8 mouse cellular contexts compared by ENCODE assay signal in genomic region chr7:3644672-3645487, GRCm38 (mm10). TPM values are rescaled to one million over a fixed set of nuclear protein-coding genes. Genes with fewer than 3 reads are reported as not detected.
DNase-seq lines count a peak whose midpoint lies in the region; ATAC-seq and TF ChIP-seq lines count a peak whose summit lies in the region.

Gene Cnot3 (plus strand): TSS chr7:3645268.

- peaks cover 56% of the 10 kb centered on the region for H3K4me1 ChIP-seq in G1E (ENCODE audit: insufficient read depth, low read depth, low read length)
- H3K4me1 ChIP-seq in forebrain, embryonic 16.5 days (replicated peaks; ENCODE audit: control insufficient read depth, insufficient read depth, low read length) = peaks cover 37% of the 10 kb centered on the region
- H3K4me1 ChIP-seq in lung, embryonic 14.5 days (ENCODE audit: insufficient read depth) = peaks cover 15% of the 10 kb centered on the region
- peaks cover 9% of the 10 kb centered on the region for H3K4me1 ChIP-seq in olfactory bulb, adult 2 months (ENCODE audit: control insufficient read depth, insufficient read depth, low read length)
- H3K4me1 ChIP-seq in thymus, adult 2 months (replicated peaks; ENCODE audit: control insufficient read depth, insufficient read depth, low read length) = peaks cover 18% of the 10 kb centered on the region

- peak; percentile 90 for ATAC-seq in G1E (ENCODE audit: extremely low read depth, insufficient number of reproducible peaks, low FRiP score, poor library complexity, severe bottlenecking)
- peak; percentile 97 for ATAC-seq in forebrain, embryonic 16.5 days
- ATAC-seq in lung, embryonic 14.5 days (ENCODE audit: insufficient read depth) = peak; percentile 98

- H3K27me3 ChIP-seq in G1E (ENCODE audit: insufficient read depth, low read length) = no peaks in the 10 kb centered on the region
- no peaks in the 10 kb centered on the region for H3K27me3 ChIP-seq in forebrain, embryonic 16.5 days (replicated peaks; ENCODE audit: control insufficient read depth, insufficient read depth, low read length)
- H3K27me3 ChIP-seq in lung, embryonic 14.5 days (ENCODE audit: insufficient read depth, low read length) = no peaks in the 10 kb centered on the region
- H3K27me3 ChIP-seq in thymus, adult 2 months (ENCODE audit: control insufficient read depth, insufficient read depth, low read length) = no peaks in the 10 kb centered on the region

- 0% methylated on average over 48 of the region's 58 CpGs for WGBS in forebrain, embryonic 16.5 days
- WGBS in lung, embryonic 14.5 days = 1% methylated on average over 53 of the region's 58 CpGs
- WGBS in olfactory bulb, adult 2 months = under 1% methylated on average over 56 of the region's 58 CpGs
- WGBS in thymus, adult 2 months = under 1% methylated on average over 58 of the region's 58 CpGs

- DNase-seq in G1E (ENCODE audit: low spot score) = peak; percentile 94
- DNase-seq in cerebellum, adult 18-20 months = peak; percentile 96 to 99
- peak; percentile 94 to 95 for DNase-seq in heart, postnatal 36 days
- DNase-seq in layer of hippocampus, adult 2 months (ENCODE audit: low spot score in 2 of 2) = peak; percentile 97 to 100
- DNase-seq in lung, embryonic 14.5 days = peak; percentile 99
- DNase-seq in thymus, adult 2 months = peak; percentile 96

- peaks cover 69% of the 10 kb centered on the region for H3K36me3 ChIP-seq in G1E (replicated peaks)
- H3K36me3 ChIP-seq in forebrain, embryonic 16.5 days (ENCODE audit: control insufficient read depth, insufficient read depth) = peaks cover 9% of the 10 kb centered on the region
- peaks cover 31% of the 10 kb centered on the region for H3K36me3 ChIP-seq in lung, embryonic 14.5 days (ENCODE audit: insufficient read depth)
- peaks cover 3% of the 10 kb centered on the region; the same call in 1 of the 2 replicates for H3K36me3 ChIP-seq in thymus, adult 2 months (ENCODE audit: control insufficient read depth, insufficient read depth, low read length)

- TF ChIP-seq CTCF in G1E (IDR thresholded peaks at IDR 0.05; ENCODE audit: low read depth, low read length) = no peak
- no peak for TF ChIP-seq CTCF in layer of hippocampus, adult 2 months (conservative IDR thresholded peaks at IDR 0.05)
- no peak for TF ChIP-seq CTCF in lung, embryonic 14.5 days (IDR thresholded peaks at IDR 0.05; ENCODE audit: low read depth)
- TF ChIP-seq CTCF in olfactory bulb, adult 2 months (IDR thresholded peaks at IDR 0.05; ENCODE audit: insufficient read depth, low read depth, low read length) = no peak
- peak; percentile 20; the same call in 1 of the 2 replicates for TF ChIP-seq CTCF in thymus, adult 2 months (IDR thresholded peaks at IDR 0.05; ENCODE audit: borderline replicate concordance, control insufficient read depth, extremely low read depth, insufficient read depth, low read length, poor library complexity)

- peak within 1 kb of the TSS; percentile 97 for H3K27ac ChIP-seq in forebrain, embryonic 16.5 days (ENCODE audit: low read length)
- H3K27ac ChIP-seq in layer of hippocampus, adult 2 months = peak within 1 kb of the TSS; percentile 98
- peak within 1 kb of the TSS; percentile 99 for H3K27ac ChIP-seq in lung, embryonic 14.5 days (ENCODE audit: low read depth)
- peak within 1 kb of the TSS; percentile 89 for H3K27ac ChIP-seq in olfactory bulb, adult 2 months (ENCODE audit: insufficient read depth, low read depth, low read length)
- H3K27ac ChIP-seq in thymus, adult 2 months (ENCODE audit: control insufficient read depth, insufficient read depth, low read length) = peak within 1 kb of the TSS; percentile 86

- peak within 1 kb of the TSS; percentile 88 for H3K4me2 ChIP-seq in forebrain, embryonic 16.5 days (ENCODE audit: low read length)
- H3K4me2 ChIP-seq in lung, embryonic 14.5 days = peak within 1 kb of the TSS; percentile 83

- H3K9me3 ChIP-seq in G1E (replicated peaks) = no peaks in the 10 kb centered on the region
- no peaks in the 10 kb centered on the region for H3K9me3 ChIP-seq in forebrain, embryonic 16.5 days (ENCODE audit: control insufficient read depth, low read length)
- no peaks in the 10 kb centered on the region for H3K9me3 ChIP-seq in lung, embryonic 14.5 days (ENCODE audit: low read depth, low read length)

- H3K4me3 ChIP-seq in G1E (ENCODE audit: low read depth, low read length) = peak within 1 kb of the TSS; percentile 86
- H3K4me3 ChIP-seq in forebrain, embryonic 16.5 days (replicated peaks; ENCODE audit: low read length) = peak within 1 kb of the TSS; percentile 71
- peak within 1 kb of the TSS; percentile 95 for H3K4me3 ChIP-seq in layer of hippocampus, adult 2 months
- H3K4me3 ChIP-seq in lung, embryonic 14.5 days (ENCODE audit: low read depth, low read length) = peak within 1 kb of the TSS; percentile 99
- H3K4me3 ChIP-seq in olfactory bulb, adult 2 months (ENCODE audit: insufficient read depth, low read depth, low read length) = peak within 1 kb of the TSS; percentile 89
- peak within 1 kb of the TSS; percentile 92 for H3K4me3 ChIP-seq in thymus, adult 2 months (ENCODE audit: control insufficient read depth, insufficient read depth, low read length)

- H3K9ac ChIP-seq in forebrain, embryonic 16.5 days (replicated peaks; ENCODE audit: low read depth, low read length) = peak within 1 kb of the TSS; percentile 80
- peak within 1 kb of the TSS; percentile 99 for H3K9ac ChIP-seq in lung, embryonic 14.5 days

- TF ChIP-seq POLR2A in olfactory bulb, adult 2 months (IDR thresholded peaks at IDR 0.05; ENCODE audit: insufficient read depth, low read depth, low read length) = peak; percentile 80; the same call in 1 of the 2 replicates
- TF ChIP-seq POLR2A in thymus, adult 2 months (IDR thresholded peaks at IDR 0.05; ENCODE audit: control insufficient read depth, extremely low read depth, insufficient read depth, low read length, poor library complexity) = peak; percentile 84

- intact Hi-C loops in heart, postnatal 36 days (cut with DNase I) = loop anchor here (5.0 kb wide), 1 partner anchor 47 kb away; the partner anchor contains the start of genes Mboat7 and Tsen34

RNA-seq across cellular contexts. Expression of gene Cnot3, which starts in this region (rescaled TPM):
- total RNA-seq in G1E (2014; fragmentation: Nextera tagmentation) (245 and 285 TPM in 2 replicates), G1E (2017) (13.9 and 20.7 TPM in 2 replicates)
- polyA plus RNA-seq in G1E (2012) = 506 and 556 TPM in 2 replicates
- polyA plus RNA-seq in forebrain, embryonic 16.5 days (2015; fragmentation: Nextera tagmentation; extraction: Ambion mirVana) = 42.1 and 47.3 TPM in 2 replicates
- 10 to 100 TPM; 22.5 to 27.6 TPM for total RNA-seq in heart, postnatal 36 days (2021)
- 10 to 100 TPM; 67.9 to 71.5 TPM for total RNA-seq in layer of hippocampus, adult 2 months (2021)
- polyA plus RNA-seq in lung, embryonic 14.5 days (2014; fragmentation: Nextera tagmentation; extraction: Ambion mirVana) = 76.4 and 79.8 TPM in 2 replicates
- polyA plus RNA-seq in olfactory bulb, adult 2 months (2012; ENCODE audit: insufficient read depth, insufficient read length, low replicate concordance, missing spikeins) = not detected in 2 replicates
- 185 and 202 TPM in 2 replicates for polyA plus RNA-seq in thymus, adult 2 months (2012; rRNA removed)

Comparison
In these comparisons a context has a peak if more than half of its experiments do, and no peak if none do; other contexts are left out.
1. Peak in every context shown above with its lines: DNase-seq, ATAC-seq, H3K4me3 ChIP-seq and H3K27ac ChIP-seq.